ENCODE assay signal across 17 mouse cellular contexts in the genomic region with DNA sequence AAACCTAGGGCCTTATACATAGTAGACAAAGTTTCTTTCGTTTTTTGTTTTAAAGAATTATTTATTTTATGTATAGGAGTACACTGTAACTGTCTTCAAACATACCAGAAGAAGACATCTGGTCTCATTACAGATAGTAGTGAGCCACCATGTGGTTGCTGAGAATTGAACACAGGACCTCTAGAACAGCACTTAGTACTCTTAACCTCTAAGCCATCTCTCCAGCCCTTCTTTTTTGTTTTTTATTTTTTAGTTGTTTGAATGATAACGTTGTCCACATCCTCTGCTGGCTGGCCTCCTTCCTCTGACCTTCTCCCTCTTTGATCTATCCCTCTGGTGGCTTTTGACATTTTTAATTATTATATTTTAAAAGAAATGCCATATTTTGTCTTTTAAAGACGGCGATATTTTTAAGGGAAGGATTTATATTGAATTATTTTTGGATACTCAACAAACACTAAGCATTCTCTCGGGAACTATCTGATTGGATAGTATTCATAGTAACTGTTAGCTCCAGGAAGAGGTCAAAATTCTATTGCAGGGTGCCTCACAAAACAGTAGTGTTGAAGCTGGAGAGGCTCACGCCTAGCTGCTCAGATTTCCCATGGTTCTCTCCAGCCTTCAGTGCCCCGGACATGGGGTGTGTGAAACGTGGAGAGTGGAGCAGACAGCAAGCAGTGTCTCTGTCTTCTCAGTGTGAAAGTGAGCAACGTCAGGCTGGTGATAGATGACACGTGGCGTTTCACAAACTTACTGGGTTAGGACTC. TPM values are rescaled to one million over a fixed set of nuclear protein-coding genes. Genes with fewer than 3 reads are reported as not detected.
DNase-seq lines count a peak whose midpoint lies in the region; ATAC-seq and TF ChIP-seq lines count a peak whose summit lies in the region.
"Had no signal": no experiment of that assay in that cellular context is flagged by ENCODE, and none has a peak within 500 bp of the region (broad histone marks: within the 10 kb centered on the region; RNA-seq: fewer than 3 reads in every experiment).

No protein-coding gene starts in this region.

- peaks cover 6% of the 10 kb centered on the region; the same call in 1 of the 2 replicates for H3K36me3 ChIP-seq in heart, adult 2 months (ENCODE audit: control insufficient read depth, insufficient read depth, low read length)
- peaks cover 61% of the 10 kb centered on the region for H3K36me3 ChIP-seq in kidney, embryonic 15.5 days
- peaks cover 14% of the 10 kb centered on the region for H3K36me3 ChIP-seq in liver, postnatal 0 days (replicated peaks; ENCODE audit: insufficient read depth, low read length)
- peaks cover 42% of the 10 kb centered on the region for H3K36me3 ChIP-seq in liver, embryonic 12.5 days
- H3K36me3 ChIP-seq in stomach, postnatal 0 days (ENCODE audit: control insufficient read depth, insufficient read depth, low read length) = peaks cover 24% of the 10 kb centered on the region

- DNase-seq in heart, adult 2 months = no peak
- no peak for DNase-seq in heart, postnatal 14 days
- DNase-seq in kidney, adult 18-20 months = no peak
- no peak for DNase-seq in liver, postnatal 0 days
- no peak for DNase-seq in stomach, postnatal 0 days (ENCODE audit: low spot score)
- DNase-seq: adrenal gland, postnatal 10 days; B cell, adult 2 months; cerebellum, adult 2 months had no signal

- no peaks in the 10 kb centered on the region for H3K9me3 ChIP-seq in kidney, embryonic 15.5 days (replicated peaks)
- no peaks in the 10 kb centered on the region for H3K9me3 ChIP-seq in liver, postnatal 0 days (ENCODE audit: low read length)
- no peaks in the 10 kb centered on the region for H3K9me3 ChIP-seq in liver, embryonic 12.5 days (replicated peaks)
- no peaks in the 10 kb centered on the region for H3K9me3 ChIP-seq in stomach, postnatal 0 days (ENCODE audit: control insufficient read depth, low read length)
- H3K9me3 ChIP-seq: embryonic facial prominence, embryonic 10.5 days; intestine, embryonic 15.5 days; lung, embryonic 15.5 days; megakaryocyte, embryonic 14.5 days had no signal

- no peak for TF ChIP-seq EP300 in heart, adult 2 months (IDR thresholded peaks at IDR 0.05; ENCODE audit: insufficient read depth, low read depth, low read length)
- TF ChIP-seq EP300 in liver, postnatal 0 days (IDR thresholded peaks at IDR 0.05; ENCODE audit: low read depth) = no peak
- TF ChIP-seq EP300 in stomach, postnatal 0 days (optimal IDR thresholded peaks at IDR 0.05) = no peak

- H3K4me2 ChIP-seq in kidney, embryonic 15.5 days = no peak overlapping the region
- H3K4me2 ChIP-seq in liver, postnatal 0 days (ENCODE audit: low read depth, low read length) = no peak overlapping the region
- no peak overlapping the region for H3K4me2 ChIP-seq in liver, embryonic 12.5 days
- H3K4me2 ChIP-seq in stomach, postnatal 0 days (replicated peaks; ENCODE audit: low read depth) = no peak overlapping the region
- H3K4me2 ChIP-seq: hindbrain, embryonic 14.5 days; intestine, embryonic 15.5 days; lung, embryonic 15.5 days had no signal

- no peaks in the 10 kb centered on the region for H3K79me2 ChIP-seq in heart, adult 2 months (replicated peaks; ENCODE audit: control insufficient read depth, insufficient read depth, low read length)

- no peak overlapping the region for H3K4me3 ChIP-seq in heart, adult 2 months
- no peak overlapping the region for H3K4me3 ChIP-seq in kidney, embryonic 15.5 days (replicated peaks)
- H3K4me3 ChIP-seq in liver, postnatal 0 days (ENCODE audit: low read depth, low read length) = no peak overlapping the region
- no peak overlapping the region for H3K4me3 ChIP-seq in liver, embryonic 12.5 days
- no peak overlapping the region for H3K4me3 ChIP-seq in stomach, postnatal 0 days (ENCODE audit: low read depth, low read length)
- H3K4me3 ChIP-seq: embryonic facial prominence, embryonic 10.5 days; intestine, embryonic 15.5 days; lung, embryonic 15.5 days; megakaryocyte, embryonic 14.5 days had no signal

- peak; percentile 58 for TF ChIP-seq CTCF in heart, adult 2 months (IDR thresholded peaks at IDR 0.05)
- no peak for TF ChIP-seq CTCF in liver, postnatal 0 days (IDR thresholded peaks at IDR 0.05; ENCODE audit: low read depth)
- peak; percentile 22; the same call in 1 of the 2 replicates for TF ChIP-seq CTCF in stomach, postnatal 0 days (IDR thresholded peaks at IDR 0.05; ENCODE audit: low read depth)

- 44% methylated on average over 11 of the region's 11 CpGs for WGBS in heart, adult 2 months
- WGBS in kidney, embryonic 15.5 days = 65% methylated on average over 11 of the region's 11 CpGs
- 72% methylated on average over 11 of the region's 11 CpGs for WGBS in liver, postnatal 0 days (ENCODE audit: insufficient replicate concordance)
- 80% methylated on average over 11 of the region's 11 CpGs for WGBS in liver, embryonic 12.5 days (ENCODE audit: insufficient replicate concordance)
- 67% methylated on average over 11 of the region's 11 CpGs for WGBS in stomach, postnatal 0 days

- intact Hi-C loops in heart, adult 2 months (cut with DNase I) = loop anchor here (1.0 kb wide), 1 partner anchor 41 kb away; no protein-coding TSS in a partner anchor
- intact Hi-C loops in heart, postnatal 14 days (cut with DNase I) = loop anchor here (1.0 kb wide), 1 partner anchor 41 kb away; no protein-coding TSS in a partner anchor

- no peaks in the 10 kb centered on the region for H3K4me1 ChIP-seq in heart, adult 2 months (ENCODE audit: control insufficient read depth, insufficient read depth, low read length)
- no peaks in the 10 kb centered on the region for H3K4me1 ChIP-seq in kidney, embryonic 15.5 days
- 0 out of 2 replicates have a peak, but pooled peaks cover 3% of the 10 kb centered on the region for H3K4me1 ChIP-seq in liver, postnatal 0 days (ENCODE audit: insufficient read depth)
- H3K4me1 ChIP-seq in liver, embryonic 12.5 days = no peaks in the 10 kb centered on the region
- no peaks in the 10 kb centered on the region for H3K4me1 ChIP-seq in stomach, postnatal 0 days (replicated peaks; ENCODE audit: control insufficient read depth, insufficient read depth)
- H3K4me1 ChIP-seq: embryonic facial prominence, embryonic 10.5 days; intestine, embryonic 15.5 days; lung, embryonic 15.5 days had no signal

- peak; percentile 75 for ATAC-seq in kidney, embryonic 15.5 days (replicated peaks; ENCODE audit: low FRiP score)
- no peak for ATAC-seq in liver, postnatal 0 days
- no peak for ATAC-seq in liver, embryonic 12.5 days
- no peak for ATAC-seq in stomach, postnatal 0 days (ENCODE audit: low FRiP score, low TSS enrichment)
- ATAC-seq: forebrain, embryonic 14.5 days; intestine, embryonic 15.5 days; midbrain, embryonic 16.5 days had no signal

- TF ChIP-seq POLR2A in heart, adult 2 months (IDR thresholded peaks at IDR 0.05; ENCODE audit: insufficient read depth, low read depth, low read length) = 0 out of 2 replicates have a peak, but pooled peaks have one; percentile 31

- H3K9ac ChIP-seq in heart, adult 2 months (ENCODE audit: low read depth, low read length) = no peak overlapping the region
- H3K9ac ChIP-seq in kidney, embryonic 15.5 days = no peak overlapping the region
- H3K9ac ChIP-seq in liver, postnatal 0 days (replicated peaks) = no peak overlapping the region
- no peak overlapping the region for H3K9ac ChIP-seq in liver, embryonic 12.5 days
- H3K9ac ChIP-seq in stomach, postnatal 0 days (ENCODE audit: low read length) = no peak overlapping the region
- H3K9ac ChIP-seq: hindbrain, embryonic 14.5 days; intestine, embryonic 15.5 days; lung, embryonic 15.5 days had no signal

- H3K27me3 ChIP-seq in heart, adult 2 months (ENCODE audit: control insufficient read depth, insufficient read depth, low read length) = no peaks in the 10 kb centered on the region
- H3K27me3 ChIP-seq in kidney, embryonic 15.5 days = no peaks in the 10 kb centered on the region
- no peaks in the 10 kb centered on the region for H3K27me3 ChIP-seq in liver, postnatal 0 days (ENCODE audit: insufficient read depth, low read length)
- no peaks in the 10 kb centered on the region for H3K27me3 ChIP-seq in liver, embryonic 12.5 days (replicated peaks)
- H3K27me3 ChIP-seq in stomach, postnatal 0 days (ENCODE audit: control insufficient read depth, insufficient read depth, low read length) = no peaks in the 10 kb centered on the region
- H3K27me3 ChIP-seq: intestine, embryonic 15.5 days; lung, embryonic 15.5 days; megakaryocyte, embryonic 14.5 days had no signal

- peak overlapping the region; percentile 47 for H3K27ac ChIP-seq in heart, adult 2 months
- peak overlapping the region; percentile 79 for H3K27ac ChIP-seq in kidney, embryonic 15.5 days
- H3K27ac ChIP-seq in liver, postnatal 0 days (ENCODE audit: low read depth) = 0 out of 2 replicates have a peak overlapping the region, but pooled peaks have one; percentile 34
- H3K27ac ChIP-seq in liver, embryonic 12.5 days = no peak overlapping the region
- no peak overlapping the region for H3K27ac ChIP-seq in stomach, postnatal 0 days (replicated peaks)
- H3K27ac ChIP-seq: embryonic facial prominence, embryonic 10.5 days; hindbrain, embryonic 14.5 days; intestine, embryonic 15.5 days; lung, embryonic 15.5 days had no signal

RNA-seq across cellular contexts. Expression of a gene that starts 28.2 kb away (rescaled TPM):
- total RNA-seq in heart, adult 2 months (2021) = 100 to 1,000 TPM; 100 to 104 TPM
- polyA plus RNA-seq in heart, adult 2 months (2012; rRNA removed) = 53.4 and 88.7 TPM in 2 replicates
- 10 to 100 TPM; 60.1 to 70.6 TPM for total RNA-seq in heart, postnatal 14 days (2021)
- polyA plus RNA-seq in kidney, embryonic 15.5 days (2015; fragmentation: Nextera tagmentation; extraction: Ambion mirVana) = 109 and 115 TPM in 2 replicates
- polyA plus RNA-seq in liver, postnatal 0 days (2015; fragmentation: Nextera tagmentation; extraction: Ambion mirVana) = 19.9 and 25.5 TPM in 2 replicates
- 20.0 and 22.1 TPM in 2 replicates for polyA plus RNA-seq in liver, embryonic 12.5 days (2016; fragmentation: Nextera tagmentation; extraction: Ambion mirVana)
- 1,515 and 1,656 TPM in 2 replicates for polyA plus RNA-seq in stomach, postnatal 0 days (2015; fragmentation: Nextera tagmentation; extraction: Ambion mirVana)

RNA-seq across cellular contexts. Expression of a gene that starts 45.4 kb away (rescaled TPM):
- 10 to 100 TPM; 12.5 to 14.0 TPM for total RNA-seq in heart, adult 2 months (2021)
- polyA plus RNA-seq in heart, adult 2 months (2012; rRNA removed) = 7.8 and 10.1 TPM in 2 replicates
- total RNA-seq in heart, postnatal 14 days (2021) = 10 to 100 TPM; 16.2 to 16.6 TPM
- polyA plus RNA-seq in kidney, embryonic 15.5 days (2015; fragmentation: Nextera tagmentation; extraction: Ambion mirVana) = 24.2 and 25.0 TPM in 2 replicates
- polyA plus RNA-seq in liver, postnatal 0 days (2015; fragmentation: Nextera tagmentation; extraction: Ambion mirVana) = 5.3 and 7.0 TPM in 2 replicates
- 7.0 and 7.4 TPM in 2 replicates for polyA plus RNA-seq in liver, embryonic 12.5 days (2016; fragmentation: Nextera tagmentation; extraction: Ambion mirVana)
- polyA plus RNA-seq in stomach, postnatal 0 days (2015; fragmentation: Nextera tagmentation; extraction: Ambion mirVana) = 28.5 and 31.3 TPM in 2 replicates

RNA-seq across cellular contexts. Expression of a gene that starts 45.5 kb away (rescaled TPM):
- 10 to 100 TPM; 34.4 to 40.6 TPM for total RNA-seq in heart, adult 2 months (2021)
- 64.1 and 69.5 TPM in 2 replicates for polyA plus RNA-seq in heart, adult 2 months (2012; rRNA removed)
- 10 to 100 TPM; 65.4 to 70.7 TPM for total RNA-seq in heart, postnatal 14 days (2021)
- 38.4 and 40.1 TPM in 2 replicates for polyA plus RNA-seq in kidney, embryonic 15.5 days (2015; fragmentation: Nextera tagmentation; extraction: Ambion mirVana)
- 45.7 and 54.0 TPM in 2 replicates for polyA plus RNA-seq in liver, postnatal 0 days (2015; fragmentation: Nextera tagmentation; extraction: Ambion mirVana)
- polyA plus RNA-seq in liver, embryonic 12.5 days (2016; fragmentation: Nextera tagmentation; extraction: Ambion mirVana) = 74.8 and 75.0 TPM in 2 replicates
- polyA plus RNA-seq in stomach, postnatal 0 days (2015; fragmentation: Nextera tagmentation; extraction: Ambion mirVana) = 41.0 and 44.5 TPM in 2 replicates

Comparison
In these comparisons a context has a peak if more than half of its experiments do, and no peak if none do; other contexts are left out.
1. H3K27ac ChIP-seq: peak in heart, adult 2 months (single experiment), kidney, embryonic 15.5 days (single experiment) and liver, postnatal 0 days (single experiment); none in liver, embryonic 12.5 days (single experiment) and stomach, postnatal 0 days (single experiment).
2. RNA of a gene that starts 28.2 kb away (polyA plus RNA-seq): 1,515 to 1,656 TPM in stomach, postnatal 0 days; 109 to 115 TPM in kidney, embryonic 15.5 days, 53.4 to 88.7 TPM in heart, adult 2 months, 20.0 to 22.1 TPM in liver, embryonic 12.5 days and 19.9 to 25.5 TPM in liver, postnatal 0 days; every median in the first group is over 10 times any median in the second.